Mouse (Mus musculus) bone marrow, adult 2 months (tissue): ENCODE data around the gene Kifc1. TPM values are rescaled to one million over a fixed set of nuclear protein-coding genes. Genes with fewer than 3 reads are reported as not detected.

Experiments used
- H3K27ac ChIP-seq: fragments of 200-500 bp; 2 replicates; pipeline ENCODE4 v1.5.1; 2012; ENCODE audit warnings: low read depth, mild to moderate bottlenecking, control low read depth, inconsistent platforms, low read length; ENCODE audit not compliant: control insufficient read depth, poor library complexity, insufficient read depth
- H3K4me1 ChIP-seq: fragments of 200-500 bp; 2 replicates; pipeline ENCODE4 v1.6.1; 2011; ENCODE audit warnings: low read length; ENCODE audit not compliant: control insufficient read depth, insufficient read depth
- H3K4me3 ChIP-seq: fragments of 200-500 bp; replicated peaks from 2 replicates; pipeline ENCODE3; 2011; ENCODE audit warnings: mild to moderate bottlenecking, low read depth, low read length, control low read depth; ENCODE audit not compliant: control insufficient read depth
- CTCF ChIP-seq: fragments of 200-500 bp; IDR thresholded peaks from 2 replicates; pipeline ENCODE4 v1.5.1; 2011; ENCODE audit warnings: low read length, control low read depth; ENCODE audit not compliant: control insufficient read depth, insufficient read depth
- POLR2A ChIP-seq: fragments of 200-500 bp; IDR thresholded peaks from 2 replicates; pipeline ENCODE4 v1.6.1; 2011; ENCODE audit warnings: low read depth, mild to moderate bottlenecking, control low read depth, low read length, borderline replicate concordance; ENCODE audit not compliant: control insufficient read depth
- WGBS: fragments of 180-500 bp; shearing (Covaris S2); methylation state at CpG from one replicate; pipeline ENCODE4 v1.1.7; 2018; 5-methylcytosine and 5-hydroxymethylcytosine counted together
- polyA plus RNA-seq: library from polyadenylated mRNA; stranded (reverse); fragments of >200 nt; gene quantifications from 2 replicates; pipeline ENCODE4 v1.2.4, GENCODE M21; 2011; ENCODE audit warnings: low replicate concordance; ENCODE audit not compliant: missing spikeins, insufficient read depth, insufficient read length

Gene Kifc1
- polyA plus RNA-seq, 1 experiment = 477 TPM

DNA sequence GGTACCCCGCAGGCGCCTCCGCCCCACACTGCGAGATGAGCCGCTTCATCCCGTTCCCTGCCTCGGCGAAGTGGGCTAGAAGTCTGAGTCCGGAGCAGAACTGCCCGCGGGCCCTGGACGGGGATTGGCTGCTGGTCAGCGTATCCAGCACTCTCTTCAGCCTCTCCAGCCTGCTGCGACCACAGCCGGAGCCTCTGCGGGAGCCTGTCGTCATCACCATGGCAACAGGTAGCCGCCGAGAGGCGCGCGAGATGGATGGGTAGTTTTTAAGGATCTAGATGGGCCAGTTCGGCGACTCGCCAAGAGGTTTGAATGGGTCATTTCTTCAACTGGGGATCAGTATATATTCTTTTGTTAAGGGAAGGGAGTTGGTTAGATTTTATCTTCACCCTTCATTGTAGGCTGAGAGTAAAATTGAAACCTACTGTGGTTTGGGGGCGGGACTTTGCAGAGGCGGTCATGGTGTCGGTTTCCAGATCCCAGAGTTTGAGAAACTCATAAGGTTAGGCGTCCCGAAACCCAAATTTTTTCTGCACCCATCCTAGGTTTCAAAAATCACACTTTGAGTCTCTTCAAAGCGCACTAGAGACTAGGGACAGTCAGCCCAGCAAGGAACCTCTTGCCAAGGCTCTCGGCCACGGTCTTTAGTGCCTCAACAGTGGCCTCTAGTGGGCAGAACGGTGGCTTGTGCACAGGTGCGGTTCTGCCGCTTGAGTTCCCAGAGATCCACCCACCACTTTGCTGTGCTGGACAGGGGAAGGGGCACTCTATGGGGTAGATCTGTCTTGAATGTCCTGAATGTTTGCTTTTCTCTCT lies 30.0 kb upstream of the Kifc1 start:
- peak; percentile 95 for TF ChIP-seq CTCF
- TF ChIP-seq POLR2A = peak; percentile 24; the same call in 1 of the 2 replicates
- H3K4me3 ChIP-seq = peak overlapping the region; percentile 78
- peaks cover 4% of the 10 kb centered on the region; the same call in 1 of the 2 replicates for H3K4me1 ChIP-seq
- WGBS = under 1% methylated on average over 36 of the region's 36 CpGs
- H3K27ac ChIP-seq = peak overlapping the region; percentile 89

DNA sequence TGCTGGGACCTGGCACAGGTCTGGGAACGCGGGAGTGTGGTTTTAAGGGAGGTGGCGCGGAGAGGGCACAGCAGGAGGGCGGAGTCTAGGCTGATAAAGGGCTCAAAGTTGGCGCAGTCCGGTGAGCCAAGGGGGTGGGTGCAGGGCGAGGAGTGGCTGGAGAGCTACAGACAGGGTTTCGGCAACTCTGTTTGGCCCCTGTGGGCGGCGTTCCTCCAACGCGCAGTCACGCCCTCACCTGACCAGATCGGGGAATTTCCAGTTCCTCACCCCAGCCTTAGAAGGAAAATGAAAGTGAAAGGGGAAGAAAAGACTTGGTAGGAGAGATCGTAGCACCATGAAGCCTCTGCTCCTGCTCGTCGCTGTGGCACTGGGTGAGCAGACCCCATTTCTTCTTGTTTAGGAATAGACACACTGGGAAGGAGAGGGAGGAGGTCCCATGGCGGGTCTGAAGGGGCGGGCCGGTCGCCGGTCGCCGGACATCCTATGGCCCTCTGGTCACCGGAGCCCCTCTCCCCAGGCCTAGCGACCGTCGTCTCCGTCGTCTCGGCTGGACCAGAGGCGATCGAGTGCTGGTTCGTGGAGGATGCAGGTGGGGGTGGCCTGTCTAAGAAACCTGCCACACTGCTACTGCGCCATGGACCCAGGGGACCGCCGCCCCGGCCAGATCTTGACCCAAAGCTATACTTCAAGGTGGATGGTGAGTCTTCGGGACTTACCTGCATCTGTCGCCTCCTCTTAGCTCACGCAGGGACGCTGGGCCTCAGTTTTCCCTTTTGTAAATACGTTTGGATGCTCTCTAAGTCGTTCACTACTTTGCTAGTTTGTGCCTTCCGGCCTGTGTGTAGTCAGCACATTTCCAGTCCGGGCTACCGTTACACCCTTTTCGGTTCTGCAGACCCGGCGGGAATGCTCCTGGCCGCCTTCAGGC lies 29.2 kb upstream of the Kifc1 start:
- WGBS = under 1% methylated on average over 52 of the region's 52 CpGs
- peak; percentile 37 for TF ChIP-seq CTCF
- TF ChIP-seq POLR2A = peak; percentile 56; the same call in 1 of the 2 replicates
- Histone ChIP-seq H3K27ac (peak overlapping the region; percentile 89), H3K4me1 (peaks cover 6% of the 10 kb centered on the region), H3K4me3 (peak overlapping the region; percentile 78)

DNA sequence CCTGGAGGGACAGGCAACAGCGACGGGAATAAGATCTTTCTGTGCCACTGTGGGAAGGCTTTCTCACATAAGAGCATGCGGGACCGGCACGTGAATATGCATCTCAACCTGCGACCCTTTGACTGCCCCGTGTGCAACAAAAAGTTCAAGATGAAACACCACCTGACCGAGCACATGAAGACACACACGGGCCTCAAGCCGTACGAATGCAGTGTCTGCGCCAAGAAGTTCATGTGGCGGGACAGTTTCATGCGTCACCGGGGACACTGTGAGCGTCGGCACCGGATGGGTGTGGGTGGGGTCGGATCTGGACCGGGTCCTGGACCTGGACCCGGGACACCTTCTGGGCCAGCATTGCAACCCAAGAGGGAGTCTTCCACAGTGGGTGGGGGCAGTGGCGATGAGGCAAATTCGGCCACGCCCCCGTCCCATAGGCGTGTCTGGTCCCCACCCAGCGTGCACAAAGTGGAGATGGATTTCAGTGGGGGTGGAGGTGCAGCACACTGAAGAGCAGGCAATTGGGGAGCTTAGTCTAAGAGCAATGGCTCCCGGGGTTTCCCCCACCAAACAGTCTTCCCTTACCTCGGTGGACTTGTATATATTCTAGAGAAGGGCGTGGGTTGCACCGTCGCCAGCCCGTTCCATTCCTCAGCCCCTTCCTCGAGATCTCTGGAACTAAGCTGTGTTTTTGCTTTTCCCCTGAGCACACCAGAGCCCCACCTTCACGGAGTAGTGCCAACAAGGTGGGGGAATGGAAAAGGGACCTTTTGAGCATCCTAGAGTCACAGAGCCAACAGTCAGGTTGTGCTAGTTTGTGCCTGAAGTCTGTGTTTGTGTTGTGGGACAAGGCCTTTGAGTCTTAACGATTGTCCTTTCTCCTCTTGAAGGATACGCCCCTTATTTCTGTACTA lies 28.1 kb upstream of the Kifc1 start:
- Histone ChIP-seq H3K27ac (peak overlapping the region; percentile 89), H3K4me3 (peak overlapping the region; percentile 78), H3K4me1 (peaks cover 6% of the 10 kb centered on the region)
- no peak for TF ChIP-seq CTCF
- no peak; the same call in 1 of the 2 replicates for TF ChIP-seq POLR2A
- WGBS = 71% methylated on average over 37 of the region's 37 CpGs

GRCm38 (mm10) chr17:33917656-33918292 lies 27.3 kb upstream of the Kifc1 start:
- TF ChIP-seq POLR2A (no peak), CTCF (no peak)
- Histone ChIP-seq H3K4me3 (no peak overlapping the region), H3K4me1 (peaks cover 6% of the 10 kb centered on the region), H3K27ac (no peak overlapping the region)
- 94% methylated on average over 18 of the region's 18 CpGs for WGBS

- H3K27ac ChIP-seq = no peak overlapping the region
- WGBS = 88% methylated on average over 31 of the region's 31 CpGs
- H3K4me3 ChIP-seq = peak overlapping the region; percentile 41
- peaks cover 6% of the 10 kb centered on the region for H3K4me1 ChIP-seq
- TF ChIP-seq CTCF = no peak
- peak; percentile 17; the same call in 1 of the 2 replicates for TF ChIP-seq POLR2A
Measured at GRCm38 (mm10) chr17:33916847-33917655, 26.6 kb upstream of the Kifc1 start.

GRCm38 (mm10) chr17:33916294-33916693 lies 25.8 kb upstream of the Kifc1 start:
- under 1% methylated on average over 16 of the region's 20 CpGs for WGBS
- TF ChIP-seq POLR2A = no peak
- TF ChIP-seq CTCF = no peak
- peak overlapping the region; percentile 66 for H3K4me3 ChIP-seq
- no peak overlapping the region for H3K27ac ChIP-seq
- H3K4me1 ChIP-seq = peaks cover 6% of the 10 kb centered on the region

- peak within 1 kb of the TSS; percentile 54 for H3K27ac ChIP-seq
- peaks cover 6% of the 10 kb centered on the region for H3K4me1 ChIP-seq
- H3K4me3 ChIP-seq = peak within 1 kb of the TSS; percentile 66
- TF ChIP-seq CTCF (no peak), POLR2A (peak; percentile 36; the same call in 1 of the 2 replicates)
- WGBS = under 1% methylated on average over 33 of the region's 34 CpGs
Measured at GRCm38 (mm10) chr17:33915671-33916250, 25.3 kb upstream of the Kifc1 start, which contains the start of the genes Tapbp and Zbtb22. TSS of gene Tapbp (plus strand) at chr17:33915899. TSS of gene Zbtb22 (plus strand) at chr17:33915904.
